Mouse (Mus musculus): ENCODE data around the gene Dock7.

Gene Dock7

GRCm38 (mm10) chr4:99122047-99122446, 1.3 kb upstream of the Dock7 start:
- in situ Hi-C loops (cut with MboI, MseI) = no loop called here

- in situ Hi-C loops (cut with MboI, MseI) = no loop called here
These were observed 524 bp upstream of the Dock7 start for GRCm38 (mm10) chr4:99121123-99121755.

- in situ Hi-C loops (cut with MboI, MseI) = no loop called here
These were observed 1.7 kb downstream of the Dock7 start for GRCm38 (mm10) chr4:99119051-99119450.

- in situ Hi-C loops (cut with MboI, MseI) = no loop called here
These were observed 4.9 kb downstream of the Dock7 start for GRCm38 (mm10) chr4:99115797-99116196.

- in situ Hi-C loops (cut with MboI, MseI) = no loop called here
These were observed 9.0 kb downstream of the Dock7 start for GRCm38 (mm10) chr4:99111670-99112069.

- in situ Hi-C loops (cut with MboI, MseI) = no loop called here
These were observed 11.9 kb downstream of the Dock7 start for GRCm38 (mm10) chr4:99108817-99109216.

GRCm38 (mm10) chr4:99102846-99103245, 17.9 kb downstream of the Dock7 start:
- in situ Hi-C loops (cut with MboI, MseI) = no loop called here

- in situ Hi-C loops (cut with MboI, MseI) = no loop called here
These were observed 20.0 kb downstream of the Dock7 start for GRCm38 (mm10) chr4:99100724-99101123.

- in situ Hi-C loops (cut with MboI, MseI) = no loop called here
These were observed 28.9 kb downstream of the Dock7 start for GRCm38 (mm10) chr4:99091777-99092176.

GRCm38 (mm10) chr4:99091151-99091701, 29.5 kb downstream of the Dock7 start:
- in situ Hi-C loops (cut with MboI, MseI) = no loop called here

- in situ Hi-C loops (cut with MboI, MseI) = no loop called here
These were observed 32.8 kb downstream of the Dock7 start for GRCm38 (mm10) chr4:99087760-99088485.

GRCm38 (mm10) chr4:99083862-99084261, 36.9 kb downstream of the Dock7 start:
- in situ Hi-C loops (cut with MboI, MseI) = no loop called here

GRCm38 (mm10) chr4:99081169-99081568, 39.5 kb downstream of the Dock7 start:
- in situ Hi-C loops (cut with MboI, MseI) = no loop called here

GRCm38 (mm10) chr4:99078005-99078404, 42.7 kb downstream of the Dock7 start:
- in situ Hi-C loops (cut with MboI, MseI) = no loop called here

GRCm38 (mm10) chr4:99068806-99069205, 51.9 kb downstream of the Dock7 start:
- in situ Hi-C loops (cut with MboI, MseI) = no loop called here

GRCm38 (mm10) chr4:99064524-99064923, 56.2 kb downstream of the Dock7 start:
- in situ Hi-C loops (cut with MboI, MseI) = no loop called here

GRCm38 (mm10) chr4:99048581-99048980, 72.1 kb downstream of the Dock7 start:
- in situ Hi-C loops (cut with MboI, MseI) = no loop called here

GRCm38 (mm10) chr4:99046471-99046870, 74.2 kb downstream of the Dock7 start:
- in situ Hi-C loops (cut with MboI, MseI) = no loop called here

GRCm38 (mm10) chr4:99044854-99045253, 75.9 kb downstream of the Dock7 start:
- in situ Hi-C loops (cut with MboI, MseI) = no loop called here

- in situ Hi-C loops (cut with MboI, MseI) = no loop called here
These were observed 87.8 kb downstream of the Dock7 start for GRCm38 (mm10) chr4:99032921-99033320.

GRCm38 (mm10) chr4:99030686-99031085, 90.0 kb downstream of the Dock7 start, which contains the start of gene Angptl3:
Gene Angptl3, plus strand, starts transcription at chr4:99030954.
- in situ Hi-C loops (cut with MboI, MseI) = no loop called here

- in situ Hi-C loops (cut with MboI, MseI) = no loop called here
These were observed 92.3 kb downstream of the Dock7 start for GRCm38 (mm10) chr4:99028377-99028776.

- in situ Hi-C loops (cut with MboI, MseI) = no loop called here
These were observed 98.5 kb downstream of the Dock7 start for GRCm38 (mm10) chr4:99022221-99022620.
